Mouse (Mus musculus) hindlimb bud, embryonic 11.5 days (tissue): ENCODE measurements around the gene Slc18a3.
A peak's percentile ranks its signal among the peaks of the same experiment; 100 is the strongest.

Experiments
- DNase-seq: peaks from one replicate; pipeline ENCODE4 v3.0.0-alpha.2; 2012; ENCODE audit warnings: low read depth, low spot score; ENCODE audit errors: extremely low spot score

The Slc18a3 gene

DNA sequence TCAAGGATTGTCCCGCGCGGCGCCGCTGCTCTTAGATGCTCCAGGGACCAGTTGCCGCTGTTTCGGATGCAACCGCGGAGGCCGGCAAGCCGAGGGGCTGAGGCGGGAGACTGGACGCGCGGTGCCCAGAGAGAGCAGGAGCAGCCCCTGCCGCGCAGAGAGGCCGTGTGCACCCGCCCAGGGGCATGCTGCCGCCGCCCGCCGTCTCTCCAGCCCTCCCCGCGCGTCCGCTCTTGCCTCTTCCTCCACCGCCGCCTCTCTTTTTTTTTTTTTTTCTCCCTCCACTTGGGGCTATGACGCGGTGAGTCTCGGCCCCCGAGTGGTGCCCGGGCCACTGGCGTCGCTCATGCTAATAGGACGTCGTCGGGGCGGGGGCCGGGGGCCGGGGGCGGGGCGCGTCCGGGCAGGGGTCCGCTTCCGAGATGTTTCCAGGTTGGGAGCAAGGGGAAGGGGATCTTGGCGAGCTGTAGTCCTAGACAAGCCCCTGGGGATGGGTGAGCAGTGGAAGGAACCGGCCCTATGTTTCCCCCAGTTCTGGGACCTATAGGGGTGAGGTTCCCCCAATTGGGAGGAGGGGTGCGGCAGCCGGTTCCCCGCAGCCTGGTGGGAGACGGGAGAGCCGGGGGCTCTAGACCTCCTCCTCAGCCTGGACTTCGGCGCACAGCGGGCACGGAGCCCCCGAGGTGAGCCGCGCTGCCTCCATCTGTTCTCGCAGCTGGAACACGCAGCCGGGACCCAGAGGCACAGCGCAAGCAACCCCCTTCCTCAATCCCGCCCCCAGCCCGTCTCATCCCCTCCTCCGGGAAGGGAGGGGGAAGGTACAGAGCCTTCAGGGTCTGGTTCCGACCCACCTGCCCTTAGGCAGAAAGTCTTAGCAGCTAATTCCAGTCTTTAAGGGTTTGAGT, at the start of gene Slc18a3:
Slc18a3 (minus strand) TSS at position 250 of the 905 bp plus-strand sequence.
- DNase-seq = no peak

DNA sequence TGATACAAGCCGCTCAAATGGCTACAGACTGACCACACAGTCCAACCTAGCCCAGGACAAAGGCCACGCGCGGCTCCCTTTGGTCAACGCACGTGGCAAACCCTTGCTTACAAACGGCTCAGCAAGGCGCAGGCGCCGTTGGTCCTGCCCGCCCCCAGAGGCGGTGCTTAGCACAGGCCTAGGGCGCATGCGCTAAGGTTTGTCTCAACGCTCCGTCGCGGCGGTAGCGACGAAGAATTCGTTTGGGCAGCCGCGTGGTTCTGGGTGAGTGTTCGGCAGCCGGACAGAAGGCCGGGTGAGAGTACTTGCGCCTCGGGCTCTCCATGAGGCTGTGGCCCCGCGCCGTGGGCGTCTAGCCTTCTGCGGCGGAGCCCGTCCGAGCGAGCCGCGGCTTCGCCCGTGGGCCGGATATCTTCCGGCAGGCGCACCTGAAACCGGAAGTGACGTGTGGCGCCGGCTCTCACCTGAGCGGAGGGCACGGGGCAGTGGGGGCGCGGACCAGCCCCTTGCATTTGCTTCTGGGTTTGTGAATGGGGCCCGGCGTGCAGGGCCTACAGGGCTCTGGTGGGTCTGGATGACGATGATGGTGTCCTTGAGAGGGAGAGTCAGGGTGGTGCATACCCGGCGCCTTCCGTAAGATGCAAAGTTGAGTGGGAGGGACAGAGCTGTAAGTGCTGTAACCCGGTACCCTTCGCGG, 48.8 kb upstream of the Slc18a3 start, which contains the start of gene Ercc6:
Ercc6 (plus strand) TSS at position 186 of the 697 bp plus-strand sequence.
- peak; percentile 92 for DNase-seq

GRCm38 (mm10) chr14:32512912-32513311, 48.3 kb upstream of the Slc18a3 start:
- DNase-seq = no peak

GRCm38 (mm10) chr14:32509443-32509961, 44.9 kb upstream of the Slc18a3 start:
- no peak for DNase-seq

- DNase-seq = no peak
These were observed 43.6 kb upstream of the Slc18a3 start for GRCm38 (mm10) chr14:32508105-32508835.

DNA sequence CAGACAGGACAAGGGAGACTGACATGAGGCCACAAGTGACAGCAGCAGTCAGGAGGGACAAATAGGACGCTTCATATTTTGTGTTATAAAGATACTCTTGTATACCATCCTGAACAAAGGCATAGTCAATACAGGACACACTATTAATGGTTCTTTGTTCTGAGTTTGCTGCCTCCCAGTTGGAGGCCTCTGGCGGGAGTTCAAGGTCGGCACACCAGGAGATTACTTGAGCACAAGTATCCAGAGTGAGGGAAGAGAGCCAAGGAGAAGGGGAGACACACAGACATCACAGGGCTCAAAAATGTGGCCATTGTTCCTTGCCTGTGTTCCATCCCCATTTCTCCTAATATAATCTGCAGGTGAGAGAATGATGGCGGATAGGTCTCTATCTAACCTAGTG, 42.6 kb upstream of the Slc18a3 start:
- no peak for DNase-seq

GRCm38 (mm10) chr14:32506329-32506728, 41.7 kb upstream of the Slc18a3 start:
- DNase-seq = no peak

DNA sequence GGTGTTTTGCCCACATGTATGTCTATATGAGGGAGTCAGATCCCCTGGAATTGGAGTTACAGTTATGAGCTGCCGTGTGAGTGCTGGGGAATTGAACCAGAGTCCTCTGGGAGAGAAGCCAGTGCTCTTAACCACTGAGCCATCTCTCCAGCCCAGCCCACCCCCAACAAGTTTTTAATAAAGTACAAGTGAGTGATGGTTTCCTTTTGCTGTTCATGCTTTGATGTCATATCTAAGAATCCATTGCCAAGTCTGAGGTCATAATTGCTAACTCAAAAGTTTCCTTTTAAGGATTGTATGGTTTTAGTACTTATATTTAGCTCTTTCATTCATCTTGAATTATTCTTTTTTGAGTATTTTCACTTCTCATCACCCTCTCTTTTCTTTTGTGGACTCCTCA, 39.2 kb upstream of the Slc18a3 start:
- no peak for DNase-seq

GRCm38 (mm10) chr14:32502764-32503688, 38.4 kb upstream of the Slc18a3 start:
- DNase-seq = no peak

DNA sequence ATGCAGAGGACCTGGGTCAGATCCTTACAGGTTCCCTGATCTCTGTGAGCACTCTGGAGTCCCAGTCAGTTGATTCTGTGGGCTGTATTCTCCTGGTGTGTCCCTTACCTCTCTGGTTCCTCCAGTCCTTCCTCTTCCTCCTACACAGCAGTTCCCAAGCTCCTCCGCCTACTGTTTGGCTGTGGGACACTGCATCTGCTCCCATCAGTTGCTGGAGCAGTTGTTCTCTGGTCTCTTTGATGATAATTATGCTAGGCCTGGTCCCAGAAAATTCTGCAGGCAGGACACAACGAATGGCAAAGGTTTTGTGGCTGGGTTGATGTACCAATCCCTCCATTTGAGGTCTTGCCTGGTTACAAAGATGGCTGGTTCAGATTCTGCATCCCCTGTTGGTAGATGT, 36.7 kb upstream of the Slc18a3 start:
- DNase-seq = no peak

DNA sequence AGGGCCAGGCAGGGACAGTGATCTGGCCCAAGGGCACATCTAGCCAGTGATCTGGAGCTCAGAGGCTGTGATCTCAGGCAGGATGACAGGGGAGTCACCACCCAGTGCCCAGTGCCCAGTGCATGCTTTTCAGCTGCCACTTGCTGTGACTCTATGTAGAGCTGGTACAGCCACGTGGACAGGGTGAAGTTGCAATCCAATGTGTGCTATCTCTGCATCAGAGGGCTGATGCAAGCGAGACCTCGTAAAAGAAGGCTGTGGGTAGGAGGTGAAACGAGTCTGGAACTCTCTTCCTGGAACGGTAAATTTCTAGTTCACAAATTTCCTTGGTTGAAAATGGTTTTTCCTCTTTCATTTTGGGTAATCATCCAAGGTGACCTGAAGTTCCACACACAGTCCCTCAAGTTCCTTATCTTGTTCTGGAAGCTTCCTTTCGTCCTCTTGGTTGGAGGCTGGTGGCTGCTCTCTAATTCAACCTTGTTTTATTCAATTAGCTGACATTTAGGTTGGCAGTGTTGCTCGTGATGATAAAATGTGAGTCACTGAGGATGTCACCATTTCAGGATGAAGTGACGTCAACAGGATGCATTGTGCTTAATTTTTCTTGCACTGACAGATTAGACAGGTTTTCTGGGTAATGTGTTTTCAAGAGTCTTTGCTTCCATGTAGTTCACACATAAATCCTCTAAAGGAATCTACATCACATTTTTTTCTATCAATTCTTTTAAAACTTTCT, 31.6 kb upstream of the Slc18a3 start:
- no peak for DNase-seq

- DNase-seq = no peak
These were observed 27.9 kb upstream of the Slc18a3 start for GRCm38 (mm10) chr14:32492521-32492920.

DNA sequence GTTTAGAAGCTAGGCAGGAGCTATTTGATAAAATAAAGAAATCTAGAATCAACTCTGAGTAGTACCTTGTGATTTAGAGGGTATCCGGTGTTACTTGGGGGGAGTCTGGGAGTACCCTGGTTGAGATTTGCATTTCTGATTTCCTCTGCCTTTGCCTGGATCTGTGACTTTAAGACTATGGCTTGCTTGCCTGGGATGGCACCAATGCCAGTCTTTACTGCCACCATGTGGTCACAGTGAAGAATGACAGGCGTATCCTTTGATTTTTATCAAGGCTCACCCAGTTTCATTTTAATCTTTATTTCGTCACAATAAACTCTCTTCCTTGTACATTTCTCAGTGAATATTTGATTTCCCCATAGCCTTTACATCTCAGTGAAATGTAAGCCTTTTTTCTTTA, 17.4 kb upstream of the Slc18a3 start:
- DNase-seq = peak; percentile 16

- no peak for DNase-seq
These were observed 12.9 kb upstream of the Slc18a3 start for GRCm38 (mm10) chr14:32477581-32477980.

DNA sequence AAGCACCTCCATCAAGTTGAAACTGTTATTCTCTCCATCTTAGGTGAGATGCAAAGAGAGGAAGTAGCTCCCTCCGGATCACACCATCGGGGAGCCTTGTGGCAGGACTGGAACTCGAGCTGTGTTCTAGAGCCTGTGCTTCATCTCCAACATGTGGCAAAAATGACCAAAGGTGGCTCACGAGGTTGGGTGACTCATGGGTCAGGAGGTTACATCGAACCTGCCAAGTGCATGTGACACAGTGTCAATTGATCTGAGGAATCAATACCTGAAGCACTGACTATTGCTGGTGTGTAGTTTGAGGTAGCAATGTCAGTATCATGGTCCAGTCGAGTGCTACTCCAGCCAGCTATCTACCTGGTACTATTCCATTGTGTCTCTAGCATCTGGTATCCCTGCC, 11.9 kb upstream of the Slc18a3 start:
- no peak for DNase-seq

- DNase-seq = no peak
These were observed 8.3 kb upstream of the Slc18a3 start for GRCm38 (mm10) chr14:32472996-32473395.

DNA sequence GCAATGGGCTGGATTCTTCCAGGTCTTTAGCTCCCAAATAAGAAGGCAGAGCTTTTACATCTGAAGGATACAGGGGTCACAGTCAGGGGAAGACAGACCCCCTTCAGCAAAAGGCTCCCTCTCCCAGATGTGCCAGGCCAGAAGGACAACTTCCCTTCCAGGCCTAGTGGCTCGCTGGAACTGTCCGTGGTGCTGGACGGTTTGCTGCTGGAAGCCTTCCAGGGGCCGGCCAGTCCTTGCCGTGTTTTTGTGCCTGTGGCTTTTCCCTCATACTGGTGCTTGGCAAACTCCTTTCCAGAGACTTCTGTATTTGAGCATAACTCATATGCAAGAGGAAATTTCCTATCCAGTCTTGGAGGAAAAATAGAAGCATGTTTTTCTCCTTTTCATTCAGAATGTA, 3.0 kb upstream of the Slc18a3 start:
- DNase-seq = peak; percentile 33

DNA sequence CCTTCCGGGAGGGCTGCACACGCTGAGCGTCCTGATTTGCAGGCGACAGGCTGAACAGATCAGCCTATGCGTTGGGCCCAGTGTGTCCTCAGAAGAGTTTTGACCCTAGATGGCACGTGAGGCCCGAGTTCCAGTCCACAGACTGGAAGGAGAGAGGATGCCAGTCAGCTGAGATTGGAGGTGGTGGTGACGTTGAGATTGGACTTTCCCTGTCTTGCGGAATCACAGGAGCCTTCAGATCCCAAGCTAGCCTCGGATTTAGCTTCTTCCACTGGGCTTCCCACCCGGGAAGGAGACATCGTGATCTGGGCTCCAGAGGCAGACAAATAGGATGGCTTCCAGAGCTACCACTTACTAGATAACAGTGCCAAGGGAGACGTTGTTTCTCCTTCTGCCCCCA, 1.2 kb upstream of the Slc18a3 start, which contains the start of gene Chat:
Chat (minus strand) TSS at position 101 of the 400 bp plus-strand sequence.
- DNase-seq = no peak

GRCm38 (mm10) chr14:32465506-32465870, 838 bp upstream of the Slc18a3 start:
- no peak for DNase-seq
